Mouse (Mus musculus) heart, embryonic 16.5 days (tissue): ENCODE measurements around the gene Srrm3. TPM values are rescaled to one million over a fixed set of nuclear protein-coding genes. Genes with fewer than 3 reads are reported as not detected.

Experiments used
- ATAC-seq: fragments of 200-750 bp; cut with Nextera tagmentation; replicated peaks from 2 replicates; pipeline ENCODE4 v1.8.0; 2017; ENCODE audit warnings: moderate number of reproducible peaks; ENCODE audit not compliant: insufficient read depth, low FRiP score; ENCODE audit errors: extremely low read depth
- H3K27ac ChIP-seq: fragments of 300-500 bp; sonication (generic); 2 replicates; pipeline ENCODE4 v1.5.1; 2014; ENCODE audit warnings: mild to moderate bottlenecking, low read length, control low read depth, moderate library complexity
- H3K27me3 ChIP-seq: fragments of 300-500 bp; sonication (generic); 2 replicates; pipeline ENCODE4 v1.6.1; 2014; ENCODE audit warnings: low read length, mixed read lengths; ENCODE audit not compliant: control insufficient read depth, insufficient read depth
- H3K36me3 ChIP-seq: fragments of 300-500 bp; sonication (generic); 2 replicates; pipeline ENCODE4 v1.6.1; 2014; ENCODE audit not compliant: control insufficient read depth, insufficient read depth
- H3K4me1 ChIP-seq: fragments of 300-500 bp; sonication (generic); 2 replicates; pipeline ENCODE4 v1.6.1; 2014; ENCODE audit warnings: low read length, mixed read lengths; ENCODE audit not compliant: control insufficient read depth, insufficient read depth
- H3K4me2 ChIP-seq: fragments of 300-500 bp; sonication (generic); 2 replicates; pipeline ENCODE4 v1.6.1; 2014; ENCODE audit warnings: low read depth, mild to moderate bottlenecking, control low read depth, low read length
- H3K4me3 ChIP-seq: fragments of 300-500 bp; sonication (generic); 2 replicates; pipeline ENCODE4 v1.5.1; 2014; ENCODE audit warnings: mild to moderate bottlenecking, control low read depth, low read length
- H3K9ac ChIP-seq: fragments of 300-500 bp; sonication (generic); 2 replicates; pipeline ENCODE4 v1.6.1; 2014; ENCODE audit warnings: low read length, control low read depth
- H3K9me3 ChIP-seq: fragments of 300-500 bp; sonication (generic); replicated peaks from 2 replicates; pipeline ENCODE4 v1.6.1; 2016; ENCODE audit warnings: low read length; ENCODE audit not compliant: control insufficient read depth
- WGBS: fragments of 180-500 bp; shearing (Covaris S2); extraction: QIAGEN DNeasy Blood & Tissue Kit; methylation state at CpG from one replicate; pipeline ENCODE4 v1.1.7; 2014; 5-methylcytosine and 5-hydroxymethylcytosine counted together
- polyA plus RNA-seq: library from polyadenylated mRNA; unstranded; fragments of >200 nt; fragmentation: Nextera tagmentation; extraction: Ambion mirVana; gene quantifications from 2 replicates; pipeline ENCODE4 v1.2.1, GENCODE M21; 2015

Srrm3 gene
- polyA plus RNA-seq, 1 experiment from 2014 or later = 0.07 TPM

DNA sequence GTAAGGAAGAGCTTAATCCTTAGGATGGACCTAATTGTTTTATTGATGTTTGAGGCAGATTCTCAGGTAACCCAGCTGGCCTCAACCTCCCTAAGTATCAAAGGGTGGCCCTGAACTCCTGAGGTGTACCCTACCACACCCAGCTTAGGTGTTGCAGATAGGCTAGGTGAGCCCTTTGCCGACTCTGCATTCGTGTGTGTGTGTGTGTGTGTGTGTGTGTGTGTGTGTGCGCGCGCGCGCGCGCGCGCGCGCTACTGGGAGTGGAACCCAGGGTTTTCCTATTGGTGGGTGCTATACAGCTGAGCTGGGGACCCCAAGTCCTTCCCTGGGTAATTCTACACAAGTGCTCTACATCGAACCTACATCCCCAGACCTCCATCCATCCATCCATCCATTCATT lies 44.8 kb downstream of the Srrm3 start:
- H3K4me2 ChIP-seq = no peak overlapping the region
- no peaks in the 10 kb centered on the region for H3K4me1 ChIP-seq
- H3K9ac ChIP-seq = no peak overlapping the region
- no peak for ATAC-seq
- 7% methylated on average over 14 of the region's 14 CpGs for WGBS
- H3K27me3 ChIP-seq = peaks cover 76% of the 10 kb centered on the region
- no peak overlapping the region for H3K4me3 ChIP-seq
- 0 out of 2 replicates have a peak, but pooled peaks cover 5% of the 10 kb centered on the region for H3K9me3 ChIP-seq
- H3K27ac ChIP-seq = no peak overlapping the region
- H3K36me3 ChIP-seq = no peaks in the 10 kb centered on the region

- H3K4me3 ChIP-seq = no peak overlapping the region
- H3K4me2 ChIP-seq = no peak overlapping the region
- H3K9me3 ChIP-seq = 0 out of 2 replicates have a peak, but pooled peaks cover 3% of the 10 kb centered on the region
- H3K4me1 ChIP-seq = no peaks in the 10 kb centered on the region
- H3K27ac ChIP-seq = no peak overlapping the region
- WGBS = 5% methylated on average over 10 of the region's 10 CpGs
- peaks cover 79% of the 10 kb centered on the region for H3K27me3 ChIP-seq
- no peak overlapping the region for H3K9ac ChIP-seq
- H3K36me3 ChIP-seq = no peaks in the 10 kb centered on the region
- no peak for ATAC-seq
These were observed 45.7 kb downstream of the Srrm3 start for GRCm38 (mm10) chr5:135852421-135852820.

- H3K4me2 ChIP-seq = no peak overlapping the region
- H3K9me3 ChIP-seq = no peaks in the 10 kb centered on the region
- 51% methylated on average over 7 of the region's 7 CpGs for WGBS
- no peak overlapping the region for H3K4me3 ChIP-seq
- H3K27ac ChIP-seq = no peak overlapping the region
- no peak overlapping the region for H3K9ac ChIP-seq
- H3K4me1 ChIP-seq = no peaks in the 10 kb centered on the region
- no peaks in the 10 kb centered on the region for H3K36me3 ChIP-seq
- peaks cover 91% of the 10 kb centered on the region for H3K27me3 ChIP-seq
- ATAC-seq = no peak
These were observed 47.0 kb downstream of the Srrm3 start for GRCm38 (mm10) chr5:135853731-135854130.

DNA sequence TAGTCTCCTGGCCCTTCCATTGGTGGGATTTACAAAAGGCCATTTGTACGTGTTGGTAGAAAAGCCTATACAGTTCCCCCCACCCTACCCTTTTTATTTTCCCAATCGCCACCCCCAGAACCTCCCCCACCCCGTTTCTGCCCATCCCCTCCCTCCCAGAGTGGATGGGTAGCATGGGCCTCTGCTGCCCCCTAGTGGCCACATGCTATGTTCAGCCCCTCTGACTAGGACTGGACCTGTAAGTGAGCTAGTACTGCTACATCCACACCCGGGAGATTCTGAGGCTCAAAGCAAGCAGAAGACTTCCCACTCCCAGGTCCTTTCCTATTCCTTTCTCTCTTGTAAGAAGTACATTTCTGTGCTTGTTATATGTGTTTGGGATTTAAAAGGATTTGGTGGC lies 48.5 kb downstream of the Srrm3 start:
- Histone ChIP-seq H3K4me3 (no peak overlapping the region), H3K27me3 (peaks cover 86% of the 10 kb centered on the region), H3K9ac (no peak overlapping the region), H3K9me3 (no peaks in the 10 kb centered on the region), H3K4me1 (no peaks in the 10 kb centered on the region), H3K27ac (no peak overlapping the region), H3K36me3 (no peaks in the 10 kb centered on the region), H3K4me2 (no peak overlapping the region)
- 4% methylated on average over 4 of the region's 4 CpGs for WGBS
- ATAC-seq = peak; percentile 58; the same call in 1 of the 2 replicates

DNA sequence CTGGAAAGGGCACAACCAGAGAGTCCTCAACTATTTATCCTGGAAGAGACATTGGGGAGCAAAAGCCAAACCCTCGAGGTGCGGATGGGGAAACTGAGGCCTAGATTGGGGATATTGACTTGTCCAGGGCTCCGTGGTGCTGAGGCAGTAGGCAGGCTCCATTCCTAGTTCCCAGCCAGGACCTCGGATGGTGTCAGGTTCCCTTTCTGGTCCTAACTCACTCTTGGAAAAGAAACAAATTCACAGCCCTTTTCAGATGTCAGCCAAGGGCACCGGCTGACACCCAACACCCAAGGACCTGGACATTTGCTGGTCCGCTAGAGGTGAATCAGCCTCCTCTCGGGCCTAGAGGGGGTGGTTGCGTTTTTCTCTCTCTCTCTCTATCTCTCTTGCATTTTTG lies 60.0 kb downstream of the Srrm3 start:
- H3K9ac ChIP-seq = no peak overlapping the region
- no peak overlapping the region for H3K4me3 ChIP-seq
- no peak overlapping the region for H3K27ac ChIP-seq
- H3K4me1 ChIP-seq = peaks cover 4% of the 10 kb centered on the region
- ATAC-seq = no peak
- 46% methylated on average over 8 of the region's 8 CpGs for WGBS
- no peaks in the 10 kb centered on the region for H3K36me3 ChIP-seq
- no peak overlapping the region for H3K4me2 ChIP-seq
- H3K27me3 ChIP-seq = peaks cover 59% of the 10 kb centered on the region
- H3K9me3 ChIP-seq = no peaks in the 10 kb centered on the region

DNA sequence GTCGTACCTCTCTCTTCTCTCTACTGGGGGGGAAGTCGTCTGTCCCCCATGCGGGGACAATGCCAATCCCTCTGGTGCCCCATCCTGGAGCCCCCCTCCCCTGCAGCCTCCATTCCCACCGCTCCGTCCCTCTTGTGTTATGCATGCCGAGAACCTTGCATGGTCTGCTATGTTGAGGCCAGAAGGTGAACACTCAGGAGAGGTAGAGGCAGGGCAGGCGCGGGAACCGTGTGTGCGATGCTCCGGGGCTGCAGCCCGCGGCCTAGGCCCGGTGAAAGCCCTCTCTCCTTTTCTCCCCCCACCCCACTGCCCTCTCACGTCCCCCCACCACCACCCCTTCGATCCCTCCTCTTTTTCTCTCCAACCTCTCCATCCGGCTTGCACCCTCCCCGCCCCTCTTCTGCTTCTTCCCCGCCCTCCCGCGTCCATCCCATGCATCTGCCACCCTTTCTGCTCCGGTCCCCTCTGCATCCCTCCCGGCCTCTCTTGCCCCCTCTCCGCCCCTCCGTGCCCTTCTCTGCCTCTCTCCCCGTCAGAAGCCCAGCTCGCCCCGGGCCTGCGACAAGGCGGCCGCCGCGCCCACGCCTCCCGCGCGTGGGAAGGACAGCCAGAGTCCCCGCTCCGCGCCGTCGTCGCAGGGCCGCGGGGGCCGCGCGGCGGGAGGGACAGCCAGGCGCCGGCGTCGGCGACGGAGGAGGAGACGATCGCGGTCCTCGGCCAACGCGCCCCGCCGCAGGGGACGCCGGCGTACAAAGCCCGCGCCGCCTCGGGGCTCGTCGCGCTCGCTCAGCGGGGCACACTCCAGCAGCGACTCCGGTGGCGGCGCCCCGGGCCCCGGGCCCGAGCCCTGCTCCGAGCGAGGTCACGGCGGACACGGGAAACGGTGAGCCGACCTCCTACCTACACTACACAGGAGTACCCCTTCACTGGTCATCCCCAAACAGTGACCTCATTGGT lies 61.2 kb downstream of the Srrm3 start:
- peak overlapping the region; percentile 50 for H3K4me3 ChIP-seq
- H3K27me3 ChIP-seq = peaks cover 61% of the 10 kb centered on the region
- H3K9ac ChIP-seq = peak overlapping the region; percentile 54
- H3K4me2 ChIP-seq = peak overlapping the region; percentile 74
- no peaks in the 10 kb centered on the region for H3K9me3 ChIP-seq
- 2% methylated on average over 76 of the region's 89 CpGs for WGBS
- H3K4me1 ChIP-seq = peaks cover 4% of the 10 kb centered on the region
- no peaks in the 10 kb centered on the region for H3K36me3 ChIP-seq
- H3K27ac ChIP-seq = no peak overlapping the region
- peak; percentile 18; the same call in 1 of the 2 replicates for ATAC-seq

DNA sequence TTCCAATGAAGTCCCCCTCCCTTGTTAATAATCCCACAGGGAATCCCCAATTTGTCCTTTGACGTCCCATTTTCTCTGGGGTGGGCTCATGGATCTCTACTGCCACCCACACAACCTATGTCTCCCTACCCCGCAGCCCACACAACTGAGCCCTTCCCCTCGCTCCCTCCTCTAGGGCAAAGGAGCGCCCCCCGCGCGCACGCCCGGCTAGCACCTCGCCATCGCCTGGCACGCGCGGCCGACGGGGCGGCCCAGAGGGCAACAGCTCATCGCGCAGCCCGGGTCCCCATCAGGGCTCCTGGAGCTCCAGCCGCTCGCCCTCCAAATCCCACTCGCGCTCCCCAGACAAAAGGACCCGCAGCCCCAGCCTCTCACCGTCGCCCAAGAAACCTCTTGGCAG lies 62.0 kb downstream of the Srrm3 start:
- ATAC-seq = no peak
- no peak overlapping the region for H3K27ac ChIP-seq
- H3K4me2 ChIP-seq = peak overlapping the region; percentile 74
- no peaks in the 10 kb centered on the region for H3K36me3 ChIP-seq
- peak overlapping the region; percentile 54; the same call in 1 of the 2 replicates for H3K9ac ChIP-seq
- peak overlapping the region; percentile 50 for H3K4me3 ChIP-seq
- peaks cover 60% of the 10 kb centered on the region for H3K27me3 ChIP-seq
- H3K4me1 ChIP-seq = peaks cover 6% of the 10 kb centered on the region
- whole genome bisulfite sequencing = 3% methylated on average over 23 of the region's 27 CpGs
- no peaks in the 10 kb centered on the region for H3K9me3 ChIP-seq

GRCm38 (mm10) chr5:135869661-135870423 lies 63.2 kb downstream of the Srrm3 start:
- H3K36me3 ChIP-seq = no peaks in the 10 kb centered on the region
- 55% methylated on average over 14 of the region's 14 CpGs for WGBS
- no peak overlapping the region for H3K9ac ChIP-seq
- peaks cover 52% of the 10 kb centered on the region for H3K27me3 ChIP-seq
- no peak overlapping the region for H3K4me2 ChIP-seq
- H3K9me3 ChIP-seq = no peaks in the 10 kb centered on the region
- H3K4me1 ChIP-seq = peaks cover 6% of the 10 kb centered on the region
- no peak for ATAC-seq
- no peak overlapping the region for H3K4me3 ChIP-seq
- H3K27ac ChIP-seq = no peak overlapping the region

DNA sequence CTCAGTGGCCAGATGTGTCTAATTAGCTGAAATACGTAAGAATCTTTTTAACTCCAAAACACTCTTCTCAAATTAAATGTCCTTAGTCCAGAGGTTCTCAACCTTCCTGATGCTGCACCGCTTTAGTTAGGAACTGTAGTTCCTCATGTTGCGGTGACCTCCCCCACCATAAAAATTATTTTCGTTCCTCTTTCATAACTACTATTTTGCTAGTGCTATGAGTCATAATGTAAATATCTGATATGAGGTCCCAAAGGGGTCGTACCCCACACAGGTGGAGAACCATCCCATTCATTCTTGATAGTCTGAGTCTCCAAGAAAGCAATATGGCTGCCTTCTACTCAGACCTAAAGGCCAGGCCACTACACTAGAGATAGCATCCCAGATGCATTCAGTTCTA lies 63.8 kb downstream of the Srrm3 start:
- H3K4me2 ChIP-seq = no peak overlapping the region
- ATAC-seq = no peak
- H3K9ac ChIP-seq = no peak overlapping the region
- no peak overlapping the region for H3K4me3 ChIP-seq
- no peaks in the 10 kb centered on the region for H3K36me3 ChIP-seq
- H3K4me1 ChIP-seq = peaks cover 6% of the 10 kb centered on the region
- WGBS = 84% methylated on average over 5 of the region's 5 CpGs
- no peaks in the 10 kb centered on the region for H3K9me3 ChIP-seq
- H3K27ac ChIP-seq = no peak overlapping the region
- peaks cover 50% of the 10 kb centered on the region for H3K27me3 ChIP-seq
